Mouse (Mus musculus): ENCODE results near the gene Pus7. TPM values are rescaled to one million over a fixed set of nuclear protein-coding genes. Genes with fewer than 3 reads are reported as not detected.

The Pus7 gene
- 10 to 100 TPM; 16.2 to 17.8 TPM for total RNA-seq (2021)
- long read RNA-seq, experiment 1, transcript Pus7-206 (17 exons, 3,266 nt): major isoform, 9 of 21 reads
- long read RNA-seq, experiment 1, partial matches to known transcripts: 3 of 21 reads
- long read RNA-seq, experiment 1, other reads (novel, unspliced or antisense): 6 of 21 reads
- long read RNA-seq, experiment 2, transcript Pus7-206 (17 exons, 3,266 nt): major isoform, 5 of 14 reads
- long read RNA-seq, experiment 2, partial matches to known transcripts: 3 of 14 reads
- long read RNA-seq, experiment 2, other reads (novel, unspliced or antisense): 4 of 14 reads

GRCm38 (mm10) chr5:23782931-23783877, at the start of gene Pus7:
Gene Pus7, minus strand, starts transcription at chr5:23783711.
- intact Hi-C loops (cut with DNase I): no loop called here
- Histone ChIP-seq H3K4me3 (peak within 1 kb of the TSS; percentile 91), H3K27ac (peak within 1 kb of the TSS; percentile 45)
- DNase-seq (ENCODE audit: extremely low spot score in 1 of 2, low spot score in 2 of 2): peak; percentile 79 to 87
- TF ChIP-seq CTCF (IDR thresholded peaks at IDR 0.05): no peak

GRCm38 (mm10) chr5:23830897-23831752, 47.6 kb upstream of the Pus7 start:
- DNase-seq (ENCODE audit: extremely low spot score in 1 of 2, low spot score in 2 of 2): peak; percentile 30 to 34
- intact Hi-C loops (cut with DNase I): no loop called here
- no peak for TF ChIP-seq CTCF (IDR thresholded peaks at IDR 0.05)
- no peak overlapping the region for H3K27ac ChIP-seq
- H3K4me3 ChIP-seq: no peak overlapping the region

- intact Hi-C loops (cut with DNase I): no loop called here
- no peak overlapping the region for H3K4me3 ChIP-seq
- peak; percentile 26 to 59 for DNase-seq (ENCODE audit: extremely low spot score in 1 of 2, low spot score in 2 of 2)
- no peak overlapping the region for H3K27ac ChIP-seq
- TF ChIP-seq CTCF (IDR thresholded peaks at IDR 0.05): peak; percentile 83
These were observed 43.0 kb upstream of the Pus7 start for GRCm38 (mm10) chr5:23826321-23827004.

- intact Hi-C loops (cut with DNase I): no loop called here
These were observed 40.7 kb upstream of the Pus7 start for GRCm38 (mm10) chr5:23824171-23824733.

GRCm38 (mm10) chr5:23822306-23822705, 38.8 kb upstream of the Pus7 start:
- DNase-seq (ENCODE audit: extremely low spot score in 1 of 2, low spot score in 2 of 2): no peak
- no peak for TF ChIP-seq CTCF (IDR thresholded peaks at IDR 0.05)
- Histone ChIP-seq H3K27ac (no peak overlapping the region), H3K4me3 (no peak overlapping the region)
- intact Hi-C loops (cut with DNase I): no loop called here

More at GRCm38 (mm10) chr5:23824171-23824733, 40.7 kb upstream of the Pus7 start:
- Histone ChIP-seq H3K4me3 (no peak overlapping the region), H3K27ac (no peak overlapping the region)
- TF ChIP-seq CTCF (IDR thresholded peaks at IDR 0.05): no peak
- no peak for DNase-seq (ENCODE audit: extremely low spot score in 1 of 2, low spot score in 2 of 2)

DNA sequence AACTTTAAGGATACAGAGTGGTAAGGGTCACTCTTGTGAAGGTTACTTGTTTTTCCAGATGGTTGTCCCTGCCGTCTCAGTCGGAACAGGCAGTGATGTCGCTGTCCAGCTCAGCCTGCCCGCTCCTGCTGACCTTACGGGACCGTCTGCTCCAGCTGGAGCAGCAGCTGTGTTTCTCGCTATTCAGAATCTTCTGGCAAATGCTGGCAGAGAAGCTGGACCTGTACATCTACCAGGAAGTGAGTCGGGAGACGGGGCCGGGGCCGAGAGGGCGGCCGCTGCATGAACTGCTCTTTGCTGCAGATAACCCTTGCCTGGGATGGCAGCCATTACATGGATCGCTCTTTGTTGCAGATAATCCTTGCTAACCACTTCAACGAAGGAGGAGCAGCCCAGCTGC, 33.2 kb upstream of the Pus7 start:
- TF ChIP-seq CTCF (IDR thresholded peaks at IDR 0.05): no peak
- intact Hi-C loops (cut with DNase I): no loop called here
- Histone ChIP-seq H3K27ac (no peak overlapping the region), H3K4me3 (no peak overlapping the region)
- DNase-seq (ENCODE audit: extremely low spot score in 1 of 2, low spot score in 2 of 2): no peak

DNA sequence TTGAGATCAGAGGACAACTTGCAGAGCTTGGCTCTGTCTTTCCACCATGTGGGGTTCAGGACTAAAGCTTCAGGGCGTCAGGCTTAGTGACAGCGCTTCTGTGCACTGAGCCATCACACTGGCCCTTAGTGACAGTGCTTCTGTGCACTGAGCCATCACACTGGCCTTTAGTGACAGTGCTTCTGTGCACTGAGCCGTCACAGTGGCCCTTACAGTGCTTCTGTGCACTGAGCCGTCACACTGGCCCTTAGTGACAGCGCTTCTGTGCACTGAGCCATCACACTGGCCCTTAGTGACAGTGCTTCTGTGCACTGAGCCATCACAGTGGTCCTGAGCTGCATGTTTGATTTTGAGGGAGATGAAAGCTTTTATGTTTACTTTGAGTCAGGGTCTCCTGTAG, 31.3 kb upstream of the Pus7 start:
- no peak overlapping the region for H3K4me3 ChIP-seq
- intact Hi-C loops (cut with DNase I): no loop called here
- TF ChIP-seq CTCF (IDR thresholded peaks at IDR 0.05): no peak

GRCm38 (mm10) chr5:23792726-23793125, 9.2 kb upstream of the Pus7 start:
- Histone ChIP-seq H3K4me3 (no peak overlapping the region), H3K27ac (no peak overlapping the region)
- DNase-seq (ENCODE audit: extremely low spot score in 1 of 2, low spot score in 2 of 2): no peak
- intact Hi-C loops (cut with DNase I): no loop called here
- no peak for TF ChIP-seq CTCF (IDR thresholded peaks at IDR 0.05)

More for the DNA sequence above, 31.3 kb upstream of the Pus7 start:
- no peak for DNase-seq (ENCODE audit: extremely low spot score in 1 of 2, low spot score in 2 of 2)
- H3K27ac ChIP-seq: no peak overlapping the region

DNA sequence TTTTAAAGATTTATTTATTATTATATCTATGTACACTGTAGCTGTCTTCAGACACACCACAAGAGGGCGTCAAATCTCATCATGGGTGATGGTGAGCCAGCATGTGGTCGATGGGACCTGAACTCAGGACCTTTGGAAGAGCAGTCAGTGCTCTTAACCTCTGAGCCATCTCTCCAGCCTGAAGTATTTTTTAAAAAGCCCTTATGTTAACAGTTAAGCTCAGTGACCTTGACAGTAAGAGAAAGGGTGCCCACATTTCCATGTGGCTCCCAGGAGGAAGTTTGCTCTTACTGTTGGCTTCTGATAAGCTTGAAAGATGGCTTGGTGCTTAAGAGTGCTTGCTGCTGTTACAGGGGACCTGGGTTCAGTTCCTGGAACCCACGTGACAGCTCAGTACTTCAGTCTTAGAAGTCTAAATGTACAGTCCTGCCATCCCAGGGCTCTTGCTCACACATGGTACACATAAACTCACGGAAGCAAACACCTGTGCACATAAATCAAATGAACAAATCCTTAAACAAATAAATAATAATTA, 5.6 kb upstream of the Pus7 start:
- no peak overlapping the region for H3K27ac ChIP-seq
- peak; percentile 1 for TF ChIP-seq CTCF (IDR thresholded peaks at IDR 0.05)
- intact Hi-C loops (cut with DNase I): no loop called here
- DNase-seq (ENCODE audit: extremely low spot score in 1 of 2, low spot score in 2 of 2): no peak
- no peak overlapping the region for H3K4me3 ChIP-seq

- TF ChIP-seq CTCF (IDR thresholded peaks at IDR 0.05): no peak
- intact Hi-C loops (cut with DNase I): no loop called here
- no peak for DNase-seq (ENCODE audit: extremely low spot score in 1 of 2, low spot score in 2 of 2)
- Histone ChIP-seq H3K27ac (no peak overlapping the region), H3K4me3 (peak overlapping the region; percentile 90)
These were observed 4.9 kb upstream of the Pus7 start for GRCm38 (mm10) chr5:23788390-23788830.
